Mouse (Mus musculus) ES-Bruce4 (cell line): ENCODE data around the gene Tmem262. TPM values are rescaled to one million over a fixed set of nuclear protein-coding genes. Genes with fewer than 3 reads are reported as not detected.

Experiments used
- H3K27ac ChIP-seq: 2 replicates; pipeline ENCODE4 v1.5.1; 2012; ENCODE audit warnings: low read length, inconsistent platforms; ENCODE audit not compliant: insufficient read depth
- H3K27me3 ChIP-seq: 2 replicates; pipeline ENCODE4 v1.6.1; 2012; ENCODE audit warnings: mild to moderate bottlenecking, low read length, inconsistent platforms; ENCODE audit not compliant: control insufficient read depth, poor library complexity, insufficient read depth, severe bottlenecking
- H3K36me3 ChIP-seq: 2 replicates; pipeline ENCODE4 v1.6.1; 2012; ENCODE audit warnings: inconsistent platforms, mild to moderate bottlenecking, low read length, moderate library complexity; ENCODE audit not compliant: control insufficient read depth, poor library complexity, insufficient read depth, severe bottlenecking
- H3K4me1 ChIP-seq: one replicate; pipeline ENCODE4 v1.8.1; 2011; ENCODE audit warnings: low read length; ENCODE audit not compliant: control insufficient read depth, insufficient read depth
- H3K4me3 ChIP-seq: 2 replicates; pipeline ENCODE4 v1.5.1; 2011; ENCODE audit warnings: low read depth, mild to moderate bottlenecking, low read length
- H3K9ac ChIP-seq: 2 replicates; pipeline ENCODE4 v1.6.1; 2012; ENCODE audit warnings: low read depth, mild to moderate bottlenecking, inconsistent platforms; ENCODE audit not compliant: poor library complexity, severe bottlenecking
- H3K9me3 ChIP-seq: replicated peaks from 2 replicates; pipeline ENCODE4 v1.6.1; 2012; ENCODE audit warnings: mild to moderate bottlenecking, low read length, inconsistent platforms; ENCODE audit not compliant: control insufficient read depth, poor library complexity, insufficient read depth, severe bottlenecking
- CTCF ChIP-seq: IDR thresholded peaks from one replicate; pipeline ENCODE4 v1.8.1; 2011; ENCODE audit warnings: low read depth, low read length
- EP300 ChIP-seq: IDR thresholded peaks from 2 replicates; pipeline ENCODE4 v1.6.1; 2011; ENCODE audit warnings: low read depth, low read length; ENCODE audit not compliant: insufficient read depth
- POLR2A ChIP-seq: IDR thresholded peaks from one replicate; pipeline ENCODE4 v1.8.1; 2011; ENCODE audit warnings: low read length; ENCODE audit not compliant: insufficient read depth
- polyA plus RNA-seq: library from polyadenylated mRNA; stranded (reverse); fragments of >200 nt; gene quantifications from 2 replicates; pipeline ENCODE4 v1.2.4, GENCODE M21; 2011; ENCODE audit warnings: low read depth; ENCODE audit not compliant: missing spikeins, insufficient read depth, insufficient read length

Tmem262 gene
- polyA plus RNA-seq, 1 experiment: not detected

DNA sequence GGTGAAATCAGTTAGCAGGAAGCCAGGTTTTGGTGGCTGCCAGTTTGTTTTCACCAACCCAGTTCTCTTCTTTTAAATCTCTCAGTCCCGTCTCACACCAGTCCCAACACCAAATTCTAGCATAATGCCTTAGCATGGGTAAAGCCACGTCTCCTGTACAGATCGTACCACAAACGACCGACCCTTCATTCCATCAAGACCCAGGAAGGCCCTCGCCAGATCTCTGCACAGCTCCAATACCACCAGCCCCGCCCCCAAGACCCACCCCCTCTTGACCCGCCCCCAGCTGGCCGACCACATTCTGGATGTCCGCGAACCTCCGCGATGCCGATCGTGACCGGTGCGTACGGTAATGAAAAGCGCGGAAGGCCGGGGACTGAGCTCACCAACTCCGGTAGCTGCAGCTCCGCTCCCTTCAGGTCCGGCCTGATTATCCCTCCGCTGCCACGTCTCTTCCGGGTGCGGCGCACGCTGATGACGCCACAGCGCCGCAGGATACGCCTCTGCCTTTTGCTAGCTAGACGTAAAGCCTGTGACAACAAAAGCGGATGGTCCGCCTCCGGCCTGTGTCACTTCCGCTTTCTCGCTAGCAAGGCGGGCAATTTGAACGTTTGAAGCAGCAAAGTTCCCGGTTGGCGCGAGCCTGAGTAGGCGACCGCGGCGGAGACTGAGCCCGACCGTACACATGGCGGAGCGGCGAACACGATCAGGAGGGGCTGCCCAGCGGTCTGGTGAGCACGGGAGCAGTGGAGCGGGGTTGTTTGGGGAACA lies 4.8 kb downstream of the Tmem262 start, which contains the start of the genes Zfpl1 and Cdca5:
Gene Zfpl1 (minus strand): TSS at position 479 of the 771 bp plus-strand sequence.
Gene Cdca5 (plus strand): TSS at position 506 of the 771 bp plus-strand sequence.
- Histone ChIP-seq H3K4me3 (peak within 1 kb of the TSS; percentile 99), H3K36me3 (peaks cover 23% of the 10 kb centered on the region), H3K27ac (peak within 1 kb of the TSS; percentile 94), H3K9me3 (no peaks in the 10 kb centered on the region), H3K9ac (peak within 1 kb of the TSS; percentile 89), H3K4me1 (peaks cover 2% of the 10 kb centered on the region), H3K27me3 (no peaks in the 10 kb centered on the region)
- TF ChIP-seq POLR2A: peak; percentile 46
- peak; percentile 82; the same call in 1 of the 2 replicates for TF ChIP-seq EP300
- TF ChIP-seq CTCF: no peak

DNA sequence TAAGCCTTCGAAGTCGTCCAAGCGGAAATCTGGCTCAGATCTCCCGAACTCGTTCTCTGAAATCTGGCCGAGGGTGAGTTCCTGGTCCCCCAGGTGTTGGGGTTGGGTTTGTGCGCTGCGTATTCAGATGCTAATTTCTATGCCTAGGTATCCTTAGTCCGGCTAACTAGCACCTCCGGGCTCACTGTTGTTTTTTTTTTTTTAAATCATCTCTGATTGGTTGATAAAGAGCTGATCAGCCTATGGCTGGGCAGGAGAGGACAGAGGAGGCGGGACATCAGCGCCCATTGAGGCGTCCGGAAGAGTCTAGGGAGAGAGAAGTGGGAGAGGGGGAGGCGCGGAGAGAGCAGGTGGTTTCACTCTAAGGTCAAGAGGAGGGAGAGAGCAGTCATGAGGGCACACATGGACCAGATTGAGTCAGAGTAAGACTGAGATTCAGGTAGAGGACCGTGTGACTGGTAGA lies 5.6 kb downstream of the Tmem262 start:
- Histone ChIP-seq H3K9me3 (no peaks in the 10 kb centered on the region), H3K9ac (peak overlapping the region; percentile 89), H3K27me3 (no peaks in the 10 kb centered on the region), H3K27ac (peak overlapping the region; percentile 94), H3K4me3 (peak overlapping the region; percentile 99), H3K4me1 (peaks cover 2% of the 10 kb centered on the region), H3K36me3 (peaks cover 31% of the 10 kb centered on the region)
- TF ChIP-seq CTCF (no peak), POLR2A (peak; percentile 43), EP300 (peak; percentile 56)

DNA sequence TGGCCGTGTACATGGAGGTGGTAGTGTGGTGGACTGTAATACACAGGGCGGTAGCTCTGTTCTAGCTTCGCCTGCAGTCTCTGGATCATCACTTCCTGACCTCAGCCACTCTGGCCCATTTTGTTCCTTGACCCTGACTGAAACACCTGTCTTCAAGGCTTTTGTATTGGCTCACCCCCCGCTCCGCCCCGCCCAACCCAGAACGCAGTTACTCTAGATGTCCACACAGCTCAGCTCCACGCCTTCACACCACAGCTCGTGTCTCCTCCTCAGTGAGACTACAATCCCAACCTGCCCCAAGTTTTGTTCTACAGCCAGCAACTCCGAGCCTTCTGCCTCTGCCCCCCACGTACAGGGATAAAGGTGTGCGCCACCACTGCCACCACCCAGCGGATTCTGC lies 9.0 kb downstream of the Tmem262 start:
- no peaks in the 10 kb centered on the region for H3K27me3 ChIP-seq
- TF ChIP-seq EP300 (no peak), POLR2A (no peak), CTCF (no peak)
- H3K27ac ChIP-seq: no peak overlapping the region
- H3K4me3 ChIP-seq: no peak overlapping the region
- peaks cover under 1% of the 10 kb centered on the region for H3K4me1 ChIP-seq
- H3K9ac ChIP-seq: no peak overlapping the region
- H3K36me3 ChIP-seq: peaks cover 52% of the 10 kb centered on the region
- no peaks in the 10 kb centered on the region for H3K9me3 ChIP-seq

DNA sequence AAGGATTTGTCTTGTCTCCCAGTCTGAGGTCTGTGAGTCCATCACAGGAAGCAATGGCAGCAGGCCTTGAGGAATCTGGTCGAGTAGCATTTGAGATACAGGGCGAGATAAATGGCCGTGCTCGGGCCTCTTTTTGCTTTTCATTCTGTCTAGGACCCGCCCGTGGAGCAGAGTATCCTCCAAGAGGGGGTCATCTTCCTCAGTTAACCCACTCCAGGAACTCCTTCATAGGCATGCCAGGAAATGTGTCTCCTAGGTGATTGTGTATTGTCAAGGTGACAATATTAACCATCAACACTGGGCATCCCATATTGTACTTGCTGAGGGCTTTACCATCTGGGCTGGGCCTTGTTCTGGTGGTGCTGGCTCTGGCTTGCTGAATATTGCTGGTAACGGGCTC lies 14.3 kb downstream of the Tmem262 start, which contains the start of gene AC131692.1:
Gene AC131692.1 (plus strand): TSS at position 301 of the 400 bp plus-strand sequence.
- no peak within 1 kb of the TSS for H3K4me3 ChIP-seq
- H3K9me3 ChIP-seq: no peaks in the 10 kb centered on the region
- H3K36me3 ChIP-seq: peaks cover 59% of the 10 kb centered on the region
- TF ChIP-seq EP300 (no peak), CTCF (no peak), POLR2A (no peak)
- no peak within 1 kb of the TSS for H3K27ac ChIP-seq
- H3K9ac ChIP-seq: no peak within 1 kb of the TSS
- H3K4me1 ChIP-seq: no peaks in the 10 kb centered on the region
- H3K27me3 ChIP-seq: no peaks in the 10 kb centered on the region

DNA sequence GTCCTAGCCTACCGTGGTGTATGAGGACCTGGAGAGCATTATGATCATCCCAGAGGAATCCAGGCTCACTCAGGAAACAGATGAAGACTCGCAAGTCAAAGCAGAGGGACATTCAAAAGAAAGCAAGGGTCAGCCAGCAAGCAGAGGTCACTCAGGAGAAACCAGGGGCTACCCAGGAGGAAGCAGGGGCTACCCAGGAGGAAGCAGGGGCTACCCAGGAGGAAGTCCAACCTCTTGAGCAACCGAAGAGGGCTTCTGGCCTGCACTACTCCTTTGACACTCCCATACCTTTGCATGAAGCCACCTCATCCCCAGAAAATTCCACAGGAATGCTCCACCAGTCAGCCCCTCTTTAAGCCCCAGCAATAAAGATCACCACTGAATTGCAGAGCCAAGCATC lies 18.0 kb downstream of the Tmem262 start:
- TF ChIP-seq POLR2A (no peak), EP300 (no peak)

DNA sequence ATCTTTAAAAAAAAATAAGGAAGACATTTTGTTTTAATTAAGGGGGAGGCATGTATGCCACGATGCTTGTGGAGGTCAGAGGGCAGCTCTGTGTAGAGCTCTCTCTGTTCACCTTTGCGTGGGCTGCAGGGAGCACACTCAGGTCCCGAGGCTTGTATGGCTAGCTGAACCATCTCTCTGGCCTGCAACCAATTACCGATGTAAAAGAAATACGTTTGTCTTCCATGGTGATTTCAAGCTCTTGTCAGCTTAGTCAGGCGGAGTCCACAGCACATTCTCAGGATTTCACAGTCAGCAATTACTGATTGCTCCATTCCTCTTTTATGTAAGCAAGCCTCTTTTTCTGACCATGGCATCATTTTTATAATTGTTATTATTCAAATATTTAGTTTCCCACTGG lies 21.4 kb downstream of the Tmem262 start:
- no peak overlapping the region for H3K27ac ChIP-seq
- no peak for TF ChIP-seq POLR2A
- no peak for TF ChIP-seq EP300
- no peak for TF ChIP-seq CTCF
- no peak overlapping the region for H3K9ac ChIP-seq
- H3K36me3 ChIP-seq: peaks cover 20% of the 10 kb centered on the region
- no peak overlapping the region for H3K4me3 ChIP-seq
- no peaks in the 10 kb centered on the region for H3K9me3 ChIP-seq
- no peaks in the 10 kb centered on the region for H3K27me3 ChIP-seq
- H3K4me1 ChIP-seq: peaks cover 2% of the 10 kb centered on the region

More for the DNA sequence above, 18.0 kb downstream of the Tmem262 start:
- peaks cover 34% of the 10 kb centered on the region for H3K36me3 ChIP-seq
- no peak overlapping the region for H3K4me3 ChIP-seq
- H3K4me1 ChIP-seq: peaks cover 2% of the 10 kb centered on the region
- no peak overlapping the region for H3K27ac ChIP-seq
- no peaks in the 10 kb centered on the region for H3K27me3 ChIP-seq
- no peaks in the 10 kb centered on the region for H3K9me3 ChIP-seq
- no peak overlapping the region for H3K9ac ChIP-seq
